Mouse (Mus musculus): ENCODE data around the gene Lsp1. TPM values are rescaled to one million over a fixed set of nuclear protein-coding genes. Genes with fewer than 3 reads are reported as not detected.

Lsp1 gene
- polyA plus RNA-seq, 1 experiment from 2014 or later, result 211 TPM

DNA sequence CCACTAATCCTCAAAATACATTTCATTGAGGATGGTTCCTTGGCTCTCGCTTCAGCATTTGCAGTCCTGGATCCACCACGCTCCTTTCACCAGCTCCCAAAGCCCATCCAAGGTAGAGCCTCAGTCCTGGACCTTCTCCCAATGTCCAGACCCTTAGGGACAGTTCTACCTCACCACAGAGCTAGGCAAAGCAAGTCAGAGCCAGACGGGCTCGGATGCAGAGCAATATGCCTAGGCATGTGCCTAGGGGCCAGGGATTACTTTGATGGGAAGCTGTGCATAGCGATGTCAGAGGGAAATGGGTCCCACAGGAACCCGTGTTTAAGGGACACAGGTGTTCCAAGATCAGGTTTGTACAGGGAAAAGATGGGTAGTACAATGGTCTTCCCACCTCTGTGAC lies 15.3 kb upstream of the Lsp1 start:
- no peaks in the 10 kb centered on the region for H3K27me3 ChIP-seq (replicated peaks)
- H3K9me3 ChIP-seq, result no peaks in the 10 kb centered on the region
- H3K4me3 ChIP-seq (replicated peaks), result no peak overlapping the region
- no peak overlapping the region for H3K4me2 ChIP-seq
- no peak overlapping the region for H3K27ac ChIP-seq
- no peak overlapping the region for H3K9ac ChIP-seq
- 88% methylated on average over 6 of the region's 6 CpGs for WGBS
- no peak for ATAC-seq (ENCODE audit: insufficient read depth, low FRiP score, low read depth)
- no peaks in the 10 kb centered on the region for H3K36me3 ChIP-seq
- H3K4me1 ChIP-seq, result peaks cover 20% of the 10 kb centered on the region

DNA sequence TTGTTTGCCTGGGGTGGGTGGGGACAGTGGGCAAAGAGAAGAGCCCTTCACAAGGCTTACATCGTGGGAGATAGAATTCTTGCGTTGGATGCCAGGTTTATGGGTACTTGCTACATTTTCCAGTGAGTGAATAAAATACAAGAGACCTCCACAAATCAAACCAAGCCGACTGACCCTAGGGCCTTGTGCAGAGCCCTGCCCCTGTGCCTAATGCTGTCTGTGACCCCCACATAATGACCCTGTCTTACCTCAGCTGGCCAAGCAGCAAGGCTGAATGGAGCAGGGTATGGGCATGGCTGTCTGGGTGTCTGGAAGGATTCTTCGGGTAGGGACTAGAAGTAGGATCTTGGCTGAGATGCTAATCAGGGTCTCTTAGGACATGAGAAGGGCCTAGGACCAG lies 14.3 kb upstream of the Lsp1 start:
- ATAC-seq (ENCODE audit: insufficient read depth, low FRiP score, low read depth), result no peak
- Histone ChIP-seq H3K9me3 (no peaks in the 10 kb centered on the region), H3K4me1 (peaks cover 11% of the 10 kb centered on the region), H3K36me3 (no peaks in the 10 kb centered on the region), H3K9ac (no peak overlapping the region), H3K4me3 (replicated peaks) (no peak overlapping the region), H3K27ac (no peak overlapping the region), H3K4me2 (no peak overlapping the region), H3K27me3 (replicated peaks) (no peaks in the 10 kb centered on the region)
- WGBS, result 84% methylated on average over 4 of the region's 4 CpGs

GRCm38 (mm10) chr7:142449038-142449617 lies 11.5 kb upstream of the Lsp1 start:
- H3K36me3 ChIP-seq, result no peaks in the 10 kb centered on the region
- H3K9ac ChIP-seq, result no peak overlapping the region
- no peak overlapping the region; the same call in 1 of the 2 replicates for H3K27ac ChIP-seq
- H3K9me3 ChIP-seq, result no peaks in the 10 kb centered on the region
- WGBS, result 65% methylated on average over 6 of the region's 6 CpGs
- no peak overlapping the region for H3K4me2 ChIP-seq
- no peak for ATAC-seq (ENCODE audit: insufficient read depth, low FRiP score, low read depth)
- H3K4me3 ChIP-seq (replicated peaks), result no peak overlapping the region
- no peaks in the 10 kb centered on the region for H3K27me3 ChIP-seq (replicated peaks)
- peaks cover 4% of the 10 kb centered on the region; the same call in 1 of the 2 replicates for H3K4me1 ChIP-seq

- Histone ChIP-seq H3K27ac (peak overlapping the region; percentile 96), H3K9ac (no peak overlapping the region), H3K4me1 (peaks cover 45% of the 10 kb centered on the region), H3K27me3 (replicated peaks) (no peaks in the 10 kb centered on the region), H3K4me2 (no peak overlapping the region), H3K36me3 (no peaks in the 10 kb centered on the region), H3K4me3 (replicated peaks) (no peak overlapping the region), H3K9me3 (no peaks in the 10 kb centered on the region)
- ATAC-seq (ENCODE audit: insufficient read depth, low FRiP score, low read depth), result no peak
- WGBS, result 20% methylated on average over 1 of the region's 1 CpGs
These were observed 5.9 kb upstream of the Lsp1 start for GRCm38 (mm10) chr7:142454706-142455105.

DNA sequence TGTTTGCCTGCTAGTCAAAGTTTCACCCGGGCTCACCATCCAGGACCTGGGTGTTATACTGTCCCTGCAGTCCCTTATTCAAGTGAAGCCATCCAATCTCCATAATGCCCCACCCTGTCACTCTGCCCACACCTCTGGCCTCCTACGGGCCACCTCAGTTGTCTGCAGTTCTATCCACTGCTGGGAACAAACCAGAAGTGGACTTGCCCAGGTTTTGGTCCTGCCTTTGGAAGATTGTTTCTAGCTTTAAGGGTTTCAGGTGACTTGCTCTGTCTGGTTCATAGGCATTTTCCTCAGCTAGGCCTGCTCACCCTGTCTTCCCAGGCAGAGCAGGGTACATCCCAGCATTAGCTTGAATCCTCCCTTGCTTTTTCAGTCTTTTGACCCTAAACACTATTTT lies 5.4 kb upstream of the Lsp1 start:
- Histone ChIP-seq H3K36me3 (no peaks in the 10 kb centered on the region), H3K9ac (no peak overlapping the region), H3K9me3 (no peaks in the 10 kb centered on the region), H3K27ac (peak overlapping the region; percentile 96), H3K4me2 (no peak overlapping the region), H3K4me3 (replicated peaks) (no peak overlapping the region), H3K4me1 (peaks cover 45% of the 10 kb centered on the region), H3K27me3 (replicated peaks) (no peaks in the 10 kb centered on the region)
- WGBS, result 38% methylated on average over 2 of the region's 2 CpGs
- no peak for ATAC-seq (ENCODE audit: insufficient read depth, low FRiP score, low read depth)

DNA sequence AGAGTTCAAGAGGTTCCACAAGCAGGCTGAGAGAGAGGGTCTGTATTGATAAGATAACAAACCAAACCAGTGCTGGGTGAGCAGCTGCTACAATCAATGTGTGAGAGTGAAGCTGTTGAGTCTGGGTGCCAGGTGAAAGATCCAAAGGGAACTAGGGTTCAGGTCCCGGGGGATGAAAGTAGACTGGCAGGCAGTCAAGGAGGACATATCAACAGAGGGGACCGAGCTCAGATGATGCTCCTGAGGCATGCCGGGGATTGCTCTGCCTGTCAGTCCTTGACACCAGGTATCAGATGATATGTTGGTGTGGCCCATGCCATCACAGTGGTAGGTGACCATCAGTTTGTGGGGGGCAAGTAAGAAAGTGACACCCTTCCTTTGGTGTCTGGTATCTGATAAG lies 3.8 kb upstream of the Lsp1 start:
- Histone ChIP-seq H3K4me1 (peaks cover 45% of the 10 kb centered on the region), H3K36me3 (no peaks in the 10 kb centered on the region), H3K27me3 (replicated peaks) (no peaks in the 10 kb centered on the region), H3K4me3 (replicated peaks) (no peak overlapping the region), H3K27ac (peak overlapping the region; percentile 96), H3K9me3 (no peaks in the 10 kb centered on the region), H3K9ac (no peak overlapping the region), H3K4me2 (no peak overlapping the region)
- ATAC-seq (ENCODE audit: insufficient read depth, low FRiP score, low read depth), result no peak
- 49% methylated on average over 3 of the region's 3 CpGs for WGBS

- H3K36me3 ChIP-seq, result no peaks in the 10 kb centered on the region
- ATAC-seq (ENCODE audit: insufficient read depth, low FRiP score, low read depth), result peak; percentile 37; the same call in 1 of the 2 replicates
- H3K9me3 ChIP-seq, result no peaks in the 10 kb centered on the region
- no peak overlapping the region for H3K4me3 ChIP-seq (replicated peaks)
- H3K27me3 ChIP-seq (replicated peaks), result no peaks in the 10 kb centered on the region
- 8% methylated on average over 3 of the region's 3 CpGs for WGBS
- no peak overlapping the region for H3K4me2 ChIP-seq
- no peak overlapping the region for H3K9ac ChIP-seq
- peaks cover 45% of the 10 kb centered on the region for H3K4me1 ChIP-seq
- peak overlapping the region; percentile 96 for H3K27ac ChIP-seq
These were observed 3.3 kb upstream of the Lsp1 start for GRCm38 (mm10) chr7:142457227-142457811.

DNA sequence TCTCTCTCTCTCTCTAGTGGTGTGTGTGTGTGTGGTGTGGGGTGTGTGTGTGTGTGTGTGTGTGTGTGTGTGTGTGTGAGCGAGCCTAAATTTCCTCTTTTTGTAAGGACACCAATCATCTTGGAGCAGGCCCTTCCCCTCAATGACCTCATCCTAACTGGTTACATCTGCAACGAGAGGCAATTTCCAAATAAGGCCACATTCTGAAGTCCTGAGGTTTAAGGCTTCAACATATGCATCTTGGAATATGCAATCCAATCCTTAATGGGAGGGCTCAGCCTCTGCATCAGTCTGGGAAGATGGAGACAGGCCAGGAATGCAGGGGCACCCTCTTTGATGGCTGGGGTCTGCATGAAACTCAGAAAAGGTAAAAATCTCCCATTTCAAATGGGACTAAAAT lies 2.6 kb upstream of the Lsp1 start:
- 17% methylated on average over 2 of the region's 2 CpGs for WGBS
- no peaks in the 10 kb centered on the region for H3K9me3 ChIP-seq
- ATAC-seq (ENCODE audit: insufficient read depth, low FRiP score, low read depth), result peak; percentile 71; the same call in 1 of the 2 replicates
- H3K4me1 ChIP-seq, result peaks cover 45% of the 10 kb centered on the region
- no peak overlapping the region for H3K4me2 ChIP-seq
- H3K27me3 ChIP-seq (replicated peaks), result no peaks in the 10 kb centered on the region
- H3K27ac ChIP-seq, result peak overlapping the region; percentile 96
- H3K4me3 ChIP-seq (replicated peaks), result no peak overlapping the region
- no peak overlapping the region for H3K9ac ChIP-seq
- H3K36me3 ChIP-seq, result no peaks in the 10 kb centered on the region

- H3K4me2 ChIP-seq, result no peak overlapping the region
- peak overlapping the region; percentile 96 for H3K27ac ChIP-seq
- H3K4me1 ChIP-seq, result peaks cover 44% of the 10 kb centered on the region
- WGBS, result 59% methylated on average over 5 of the region's 5 CpGs
- ATAC-seq (ENCODE audit: insufficient read depth, low FRiP score, low read depth), result no peak
- H3K4me3 ChIP-seq (replicated peaks), result no peak overlapping the region
- H3K27me3 ChIP-seq (replicated peaks), result no peaks in the 10 kb centered on the region
- H3K36me3 ChIP-seq, result no peaks in the 10 kb centered on the region
- H3K9ac ChIP-seq, result no peak overlapping the region
- H3K9me3 ChIP-seq, result no peaks in the 10 kb centered on the region
These were observed 1.8 kb upstream of the Lsp1 start for GRCm38 (mm10) chr7:142458676-142459298.

GRCm38 (mm10) chr7:142459299-142459691 lies 1.3 kb upstream of the Lsp1 start:
- no peak overlapping the region for H3K4me3 ChIP-seq (replicated peaks)
- H3K4me1 ChIP-seq, result peaks cover 39% of the 10 kb centered on the region
- no peaks in the 10 kb centered on the region for H3K36me3 ChIP-seq
- no peaks in the 10 kb centered on the region for H3K27me3 ChIP-seq (replicated peaks)
- H3K9me3 ChIP-seq, result no peaks in the 10 kb centered on the region
- H3K27ac ChIP-seq, result peak overlapping the region; percentile 96
- ATAC-seq (ENCODE audit: insufficient read depth, low FRiP score, low read depth), result no peak
- WGBS, result 63% methylated on average over 2 of the region's 2 CpGs
- no peak overlapping the region for H3K9ac ChIP-seq
- no peak overlapping the region for H3K4me2 ChIP-seq

DNA sequence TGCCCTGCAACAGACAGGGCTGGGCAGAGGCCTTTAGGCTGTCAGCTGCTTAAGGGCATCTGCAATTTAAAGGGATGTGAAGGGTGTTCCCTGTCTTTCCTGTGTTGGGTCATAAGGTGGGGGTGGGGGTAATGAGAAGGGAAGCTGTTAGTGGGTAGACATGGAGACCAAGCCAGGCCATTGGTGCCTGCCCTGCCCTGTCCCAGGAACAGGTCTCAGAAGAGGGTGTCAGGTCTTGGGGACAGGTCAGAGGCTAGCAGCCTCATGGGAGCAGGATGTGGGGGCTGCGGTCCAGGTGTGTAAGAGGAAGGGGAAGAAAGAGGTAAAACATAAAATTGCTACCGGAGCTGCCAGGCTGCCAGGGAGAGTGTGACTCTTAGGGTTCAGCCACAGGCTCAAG lies 837 bp downstream of the Lsp1 start:
- Histone ChIP-seq H3K9me3 (no peaks in the 10 kb centered on the region), H3K9ac (no peak overlapping the region), H3K4me3 (replicated peaks) (no peak overlapping the region), H3K27ac (no peak overlapping the region), H3K27me3 (replicated peaks) (no peaks in the 10 kb centered on the region), H3K36me3 (no peaks in the 10 kb centered on the region), H3K4me1 (peaks cover 24% of the 10 kb centered on the region; the same call in 1 of the 2 replicates), H3K4me2 (no peak overlapping the region)
- no peak for ATAC-seq (ENCODE audit: insufficient read depth, low FRiP score, low read depth)
- 92% methylated on average over 2 of the region's 2 CpGs for WGBS

DNA sequence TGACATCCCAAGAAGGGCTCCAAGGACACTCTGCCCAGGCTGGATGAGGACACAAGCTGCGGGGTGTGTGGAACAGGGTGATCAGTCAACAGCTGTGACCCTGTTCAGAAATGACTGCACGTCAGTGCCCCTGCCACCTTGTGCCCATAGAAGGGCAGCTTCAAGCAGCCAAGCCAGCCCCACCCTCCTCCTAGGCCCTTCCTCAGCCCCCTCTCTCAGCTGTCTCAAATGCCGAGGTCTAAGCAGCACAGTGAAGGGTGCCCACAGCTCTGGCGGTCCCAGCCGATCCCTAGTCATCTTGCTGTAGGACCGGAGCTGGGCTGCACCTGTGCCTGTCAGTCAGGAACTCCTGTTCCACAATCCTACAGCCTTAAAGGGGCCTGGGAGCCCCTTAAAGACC lies 1.6 kb downstream of the Lsp1 start:
- no peak overlapping the region for H3K9ac ChIP-seq
- H3K27ac ChIP-seq, result no peak overlapping the region
- no peak overlapping the region for H3K4me2 ChIP-seq
- H3K36me3 ChIP-seq, result no peaks in the 10 kb centered on the region
- H3K4me1 ChIP-seq, result peaks cover 17% of the 10 kb centered on the region; the same call in 1 of the 2 replicates
- no peaks in the 10 kb centered on the region for H3K9me3 ChIP-seq
- ATAC-seq (ENCODE audit: insufficient read depth, low FRiP score, low read depth), result no peak
- WGBS, result 69% methylated on average over 6 of the region's 6 CpGs
- H3K27me3 ChIP-seq (replicated peaks), result no peaks in the 10 kb centered on the region
- no peak overlapping the region for H3K4me3 ChIP-seq (replicated peaks)
